Mouse (Mus musculus) retina, postnatal 7 days (tissue): ENCODE measurements around the gene Socs7.
A peak's percentile ranks its signal among the peaks of the same experiment; 100 is the strongest.

Experiments
- DNase-seq: peaks from one replicate; pipeline ENCODE4 v3.0.0-alpha.2; 2012; ENCODE audit warnings: low read depth, low spot score

The Socs7 gene

GRCm38 (mm10) chr11:97387811-97388210, 25.5 kb downstream of the Socs7 start:
- DNase-seq, result no peak

- no peak for DNase-seq
These were observed 26.8 kb downstream of the Socs7 start for GRCm38 (mm10) chr11:97389127-97389526.

- DNase-seq, result no peak
These were observed 31.3 kb downstream of the Socs7 start for GRCm38 (mm10) chr11:97393658-97394057.

GRCm38 (mm10) chr11:97394146-97394545, 31.8 kb downstream of the Socs7 start:
- no peak for DNase-seq

GRCm38 (mm10) chr11:97398506-97398905, 36.2 kb downstream of the Socs7 start:
- DNase-seq, result no peak

GRCm38 (mm10) chr11:97399958-97400710, 37.8 kb downstream of the Socs7 start:
- DNase-seq, result peak; percentile 80

- no peak for DNase-seq
These were observed 38.7 kb downstream of the Socs7 start for GRCm38 (mm10) chr11:97401082-97401481.

GRCm38 (mm10) chr11:97401686-97402435, 39.5 kb downstream of the Socs7 start:
- no peak for DNase-seq

GRCm38 (mm10) chr11:97402746-97403145, 40.4 kb downstream of the Socs7 start:
- DNase-seq, result no peak

- no peak for DNase-seq
These were observed 41.3 kb downstream of the Socs7 start for GRCm38 (mm10) chr11:97403614-97404183.

- DNase-seq, result peak; percentile 39
These were observed 41.9 kb downstream of the Socs7 start for GRCm38 (mm10) chr11:97404184-97404760.

- DNase-seq, result no peak
These were observed 42.4 kb downstream of the Socs7 start for GRCm38 (mm10) chr11:97404761-97405190.

GRCm38 (mm10) chr11:97406094-97406951, 44.0 kb downstream of the Socs7 start:
- DNase-seq, result no peak

GRCm38 (mm10) chr11:97407456-97407855, 45.1 kb downstream of the Socs7 start:
- DNase-seq, result no peak

- peak; percentile 72 for DNase-seq
These were observed 45.8 kb downstream of the Socs7 start for GRCm38 (mm10) chr11:97408171-97408570.

GRCm38 (mm10) chr11:97410958-97411357, 48.6 kb downstream of the Socs7 start:
- no peak for DNase-seq

- DNase-seq, result no peak
These were observed 49.8 kb downstream of the Socs7 start for GRCm38 (mm10) chr11:97412117-97412516.

- no peak for DNase-seq
These were observed 50.5 kb downstream of the Socs7 start for GRCm38 (mm10) chr11:97412808-97413347.

GRCm38 (mm10) chr11:97415330-97415711, 53.0 kb downstream of the Socs7 start, which contains the start of gene Arhgap23:
Gene Arhgap23 (plus strand): TSS chr11:97415533.
- no peak for DNase-seq

GRCm38 (mm10) chr11:97415712-97416636, 53.6 kb downstream of the Socs7 start:
- DNase-seq, result no peak
